Mouse (Mus musculus): ENCODE data around the gene Plekhj1.

GRCm38 (mm10) chr10:80793033-80793784 is 5.2 kb downstream of the Plekhj1 start:
- no peak for TF ChIP-seq POLR2A (IDR thresholded peaks at IDR 0.05; ENCODE audit: extremely low read depth, insufficient read depth, low read length)
- TF ChIP-seq CTCF (IDR thresholded peaks at IDR 0.05; ENCODE audit: low read depth, low read length): no peak
